Comparison of ENCODE assay signal across 8 mouse cellular contexts in genomic region chr10:81416581-81417226, GRCm38 (mm10). TPM values are rescaled to one million over a fixed set of nuclear protein-coding genes. Genes with fewer than 3 reads are reported as not detected.
A peak's percentile ranks its signal among the peaks of the same experiment; 100 is the strongest.
DNase-seq lines count a peak whose midpoint lies in the region; ATAC-seq and TF ChIP-seq lines count a peak whose summit lies in the region.

No protein-coding gene starts in this region.

- peaks cover 7% of the 10 kb centered on the region; the same call in 1 of the 2 replicates for H3K27me3 ChIP-seq in heart, embryonic 11.5 days (ENCODE audit: control insufficient read depth, insufficient read depth, low read length)
- H3K27me3 ChIP-seq in kidney, embryonic 14.5 days (ENCODE audit: control insufficient read depth, insufficient read depth, low read length) = no peaks in the 10 kb centered on the region
- H3K27me3 ChIP-seq in midbrain, postnatal 0 days (ENCODE audit: insufficient read depth, low read length) = no peaks in the 10 kb centered on the region
- H3K27me3 ChIP-seq in testis, adult 2 months (ENCODE audit: control insufficient read depth, insufficient read depth, low read length) = no peaks in the 10 kb centered on the region

- H3K27ac ChIP-seq in heart, embryonic 11.5 days (ENCODE audit: low read depth, low read length) = peak overlapping the region; percentile 35; the same call in 1 of the 2 replicates
- peak overlapping the region; percentile 57; the same call in 1 of the 2 replicates for H3K27ac ChIP-seq in kidney, embryonic 14.5 days (ENCODE audit: low read depth, low read length)
- 0 out of 2 replicates have a peak overlapping the region, but pooled peaks have one; percentile 32 for H3K27ac ChIP-seq in midbrain, postnatal 0 days (ENCODE audit: low read depth, low read length)
- no peak overlapping the region for H3K27ac ChIP-seq in testis, adult 2 months (ENCODE audit: control insufficient read depth, insufficient read depth, low read depth, low read length)

- TF ChIP-seq CTCF in midbrain, postnatal 0 days (IDR thresholded peaks at IDR 0.05) = peak; percentile 74
- TF ChIP-seq CTCF in testis, adult 2 months (IDR thresholded peaks at IDR 0.05; ENCODE audit: control insufficient read depth, insufficient read depth, insufficient replicate concordance, low read depth, low read length) = peak; percentile 49; the same call in 1 of the 2 replicates

- peak; percentile 42 for DNase-seq in thymus, postnatal 14 days
- DNase-seq in thymus, postnatal 0 days (ENCODE audit: low spot score) = no peak
- peak; percentile 90 for DNase-seq in fibroblast of lung, adult 2 months (ENCODE audit: low read depth)
- DNase-seq in liver = peak; percentile 72
- DNase-seq in midbrain, postnatal 0 days (ENCODE audit: low spot score) = peak; percentile 92

- H3K4me3 ChIP-seq in heart, embryonic 11.5 days (ENCODE audit: low read depth, low read length) = peak overlapping the region; percentile 37
- H3K4me3 ChIP-seq in kidney, embryonic 14.5 days (ENCODE audit: low read length) = peak overlapping the region; percentile 30
- H3K4me3 ChIP-seq in midbrain, postnatal 0 days (ENCODE audit: low read depth, low read length) = peak overlapping the region; percentile 30
- H3K4me3 ChIP-seq in testis, adult 2 months (ENCODE audit: control insufficient read depth, low read depth, low read length) = peak overlapping the region; percentile 44

- TF ChIP-seq POLR2A in testis, adult 2 months (IDR thresholded peaks at IDR 0.05; ENCODE audit: control insufficient read depth, low read depth, low read length) = no peak

- H3K4me1 ChIP-seq in heart, embryonic 11.5 days (ENCODE audit: control insufficient read depth, insufficient read depth, low read length) = peaks cover 73% of the 10 kb centered on the region
- peaks cover 60% of the 10 kb centered on the region for H3K4me1 ChIP-seq in kidney, embryonic 14.5 days (ENCODE audit: control insufficient read depth, insufficient read depth, low read length)
- peaks cover 3% of the 10 kb centered on the region; the same call in 1 of the 2 replicates for H3K4me1 ChIP-seq in midbrain, postnatal 0 days (ENCODE audit: insufficient read depth, low read length)
- H3K4me1 ChIP-seq in testis, adult 2 months (ENCODE audit: control insufficient read depth, insufficient read depth, low read length) = peaks cover 43% of the 10 kb centered on the region

- peak overlapping the region; percentile 63 for H3K9ac ChIP-seq in heart, embryonic 11.5 days (ENCODE audit: low read depth, low read length)
- H3K9ac ChIP-seq in kidney, embryonic 14.5 days (ENCODE audit: low read depth, low read length) = peak overlapping the region; percentile 47
- H3K9ac ChIP-seq in midbrain, postnatal 0 days (replicated peaks; ENCODE audit: low read length, poor library complexity, severe bottlenecking) = 0 out of 2 replicates have a peak overlapping the region, but pooled peaks have one; percentile 37

- peak overlapping the region; percentile 84 for H3K4me2 ChIP-seq in heart, embryonic 11.5 days
- peak overlapping the region; percentile 51 for H3K4me2 ChIP-seq in kidney, embryonic 14.5 days (replicated peaks; ENCODE audit: low read depth, low read length)
- peak overlapping the region; percentile 42 for H3K4me2 ChIP-seq in midbrain, postnatal 0 days (ENCODE audit: low read depth, low read length, poor library complexity, severe bottlenecking)

- ATAC-seq in heart, embryonic 11.5 days (replicated peaks; ENCODE audit: insufficient number of reproducible peaks, low FRiP score, low TSS enrichment) = peak; percentile 36; the same call in 1 of the 2 replicates
- ATAC-seq in kidney, embryonic 14.5 days (ENCODE audit: low FRiP score, low TSS enrichment) = peak; percentile 74
- ATAC-seq in midbrain, postnatal 0 days (ENCODE audit: low FRiP score) = peak; percentile 74

- no peaks in the 10 kb centered on the region for H3K36me3 ChIP-seq in heart, embryonic 11.5 days (ENCODE audit: control insufficient read depth, insufficient read depth, low read length)
- H3K36me3 ChIP-seq in kidney, embryonic 14.5 days (ENCODE audit: control insufficient read depth, insufficient read depth, low read length) = peaks cover 11% of the 10 kb centered on the region; the same call in 1 of the 2 replicates
- H3K36me3 ChIP-seq in midbrain, postnatal 0 days (ENCODE audit: insufficient read depth, low read length) = 0 out of 2 replicates have a peak, but pooled peaks cover 12% of the 10 kb centered on the region
- H3K36me3 ChIP-seq in testis, adult 2 months (ENCODE audit: control insufficient read depth, insufficient read depth, low read length) = no peaks in the 10 kb centered on the region

- 1% methylated on average over 17 of the region's 26 CpGs for WGBS in heart, embryonic 11.5 days (ENCODE audit: insufficient replicate concordance)
- 4% methylated on average over 23 of the region's 26 CpGs for WGBS in kidney, embryonic 14.5 days
- WGBS in midbrain, postnatal 0 days = 6% methylated on average over 26 of the region's 26 CpGs

- no peaks in the 10 kb centered on the region for H3K9me3 ChIP-seq in heart, embryonic 11.5 days (replicated peaks; ENCODE audit: control insufficient read depth, low read length)
- no peaks in the 10 kb centered on the region for H3K9me3 ChIP-seq in kidney, embryonic 14.5 days (ENCODE audit: control insufficient read depth, low read length)
- no peaks in the 10 kb centered on the region for H3K9me3 ChIP-seq in midbrain, postnatal 0 days (ENCODE audit: low read length)

RNA-seq across cellular contexts. Expression of gene Smim24, which starts 23.9 kb away (rescaled TPM):
- 12.5 and 14.0 TPM in 2 replicates for polyA plus RNA-seq in thymus, postnatal 0 days (2015; fragmentation: Nextera tagmentation; extraction: Ambion mirVana)
- polyA plus RNA-seq in heart, embryonic 11.5 days (2014; fragmentation: Nextera tagmentation; extraction: Ambion mirVana) = 4.2 and 5.8 TPM in 2 replicates
- 14.9 and 16.4 TPM in 2 replicates for polyA plus RNA-seq in kidney, embryonic 14.5 days (2014; fragmentation: Nextera tagmentation; extraction: Ambion mirVana)
- total RNA-seq in midbrain, postnatal 0 days (2014; rRNA removed) = 1.5 and 1.7 TPM in 2 replicates
- 1.1 and 2.0 TPM in 2 replicates for polyA plus RNA-seq in midbrain, postnatal 0 days (2015; fragmentation: Nextera tagmentation; extraction: Ambion mirVana)
- 3,568 and 3,612 TPM in 2 replicates for polyA plus RNA-seq in testis, adult 2 months (2012; rRNA removed)

RNA-seq across cellular contexts. Expression of gene Gm48552, which starts 27.9 kb away (rescaled TPM):
- 0.72 and 1.5 TPM in 2 replicates for polyA plus RNA-seq in thymus, postnatal 0 days (2015; fragmentation: Nextera tagmentation; extraction: Ambion mirVana)
- 0.55 and 1.2 TPM in 2 replicates for polyA plus RNA-seq in heart, embryonic 11.5 days (2014; fragmentation: Nextera tagmentation; extraction: Ambion mirVana)
- 0.61 and 1.5 TPM in 2 replicates for polyA plus RNA-seq in kidney, embryonic 14.5 days (2014; fragmentation: Nextera tagmentation; extraction: Ambion mirVana)
- total RNA-seq in midbrain, postnatal 0 days (2014; rRNA removed) = 6.6 TPM in 1 of 2 replicates, not detected in the other
- polyA plus RNA-seq in midbrain, postnatal 0 days (2015; fragmentation: Nextera tagmentation; extraction: Ambion mirVana) = 1.6 and 3.9 TPM in 2 replicates
- polyA plus RNA-seq in testis, adult 2 months (2012; rRNA removed) = 0.65 TPM in 1 of 2 replicates, not detected in the other

RNA-seq across cellular contexts. Expression of gene Gm48551, which starts 32.4 kb away (rescaled TPM):
- polyA plus RNA-seq in thymus, postnatal 0 days (2015; fragmentation: Nextera tagmentation; extraction: Ambion mirVana) = 2.3 TPM in 2 replicates
- 1.4 and 2.9 TPM in 2 replicates for polyA plus RNA-seq in heart, embryonic 11.5 days (2014; fragmentation: Nextera tagmentation; extraction: Ambion mirVana)
- polyA plus RNA-seq in kidney, embryonic 14.5 days (2014; fragmentation: Nextera tagmentation; extraction: Ambion mirVana) = 3.5 and 3.8 TPM in 2 replicates
- 0.88 and 2.7 TPM in 2 replicates for total RNA-seq in midbrain, postnatal 0 days (2014; rRNA removed)
- polyA plus RNA-seq in midbrain, postnatal 0 days (2015; fragmentation: Nextera tagmentation; extraction: Ambion mirVana) = 5.8 and 10.2 TPM in 2 replicates
- 1.2 and 1.6 TPM in 2 replicates for polyA plus RNA-seq in testis, adult 2 months (2012; rRNA removed)

RNA-seq across cellular contexts. Expression of gene Dohh, which starts 32.5 kb away (rescaled TPM):
- 71.3 and 78.7 TPM in 2 replicates for polyA plus RNA-seq in thymus, postnatal 0 days (2015; fragmentation: Nextera tagmentation; extraction: Ambion mirVana)
- 47.5 and 61.4 TPM in 2 replicates for polyA plus RNA-seq in heart, embryonic 11.5 days (2014; fragmentation: Nextera tagmentation; extraction: Ambion mirVana)
- 59.2 and 73.9 TPM in 2 replicates for polyA plus RNA-seq in kidney, embryonic 14.5 days (2014; fragmentation: Nextera tagmentation; extraction: Ambion mirVana)
- total RNA-seq in midbrain, postnatal 0 days (2014; rRNA removed) = 120 and 132 TPM in 2 replicates
- 95.8 and 115 TPM in 2 replicates for polyA plus RNA-seq in midbrain, postnatal 0 days (2015; fragmentation: Nextera tagmentation; extraction: Ambion mirVana)
- 38.5 and 46.3 TPM in 2 replicates for polyA plus RNA-seq in testis, adult 2 months (2012; rRNA removed)

RNA-seq across cellular contexts. Expression of gene Fzr1, which starts 38.4 kb away (rescaled TPM):
- polyA plus RNA-seq in thymus, postnatal 0 days (2015; fragmentation: Nextera tagmentation; extraction: Ambion mirVana) = 87.1 and 96.9 TPM in 2 replicates
- polyA plus RNA-seq in heart, embryonic 11.5 days (2014; fragmentation: Nextera tagmentation; extraction: Ambion mirVana) = 66.1 and 70.0 TPM in 2 replicates
- polyA plus RNA-seq in kidney, embryonic 14.5 days (2014; fragmentation: Nextera tagmentation; extraction: Ambion mirVana) = 101 and 108 TPM in 2 replicates
- total RNA-seq in midbrain, postnatal 0 days (2014; rRNA removed) = 92.6 and 98.3 TPM in 2 replicates
- 147 and 149 TPM in 2 replicates for polyA plus RNA-seq in midbrain, postnatal 0 days (2015; fragmentation: Nextera tagmentation; extraction: Ambion mirVana)
- 161 and 178 TPM in 2 replicates for polyA plus RNA-seq in testis, adult 2 months (2012; rRNA removed)

Comparison
In these comparisons a context has a peak if more than half of its experiments do, and no peak if none do; other contexts are left out.
1. RNA of gene Smim24, which starts 23.9 kb away (polyA plus RNA-seq): 3,568 to 3,612 TPM in testis, adult 2 months; 14.9 to 16.4 TPM in kidney, embryonic 14.5 days, 12.5 to 14.0 TPM in thymus, postnatal 0 days, 4.2 to 5.8 TPM in heart, embryonic 11.5 days and 1.1 to 2.0 TPM in midbrain, postnatal 0 days; every median in the first group is over 100 times any median in the second.
2. Peak in every context shown above with its lines, with median percentiles within 50 percentile points of each other: ATAC-seq, H3K4me2 ChIP-seq, H3K4me3 ChIP-seq and H3K9ac ChIP-seq.